Mouse (Mus musculus) granulocyte monocyte progenitor cell, adult 5-6 weeks (primary cell): Measurements from ENCODE around the gene Astn2. TPM values are rescaled to one million over a fixed set of nuclear protein-coding genes. Genes with fewer than 3 reads are reported as not detected.
A peak's percentile ranks its signal among the peaks of the same experiment; 100 is the strongest.

Experiments
- ATAC-seq: replicated peaks from 2 replicates; pipeline ENCODE4 v1.8.0; 2016; ENCODE audit warnings: mild to moderate bottlenecking, moderate TSS enrichment, inconsistent platforms; ENCODE audit not compliant: poor library complexity, severe bottlenecking
- total RNA-seq, 2 experiments: library from RNA; stranded (forward) in 1 of 2; stranded (reverse) in 1 of 2; fragments of 200-712, 200-1000 nt in 1 of 2; fragments of >200 nt in 1 of 2; fragmentation: Nextera tagmentation in 1 of 2; gene quantifications; 2 replicates each; pipeline ENCODE4 v1.2.3; 2014 to 2017

The Astn2 gene
- total RNA-seq, 2 experiments from 2014 or later: not detected

DNA sequence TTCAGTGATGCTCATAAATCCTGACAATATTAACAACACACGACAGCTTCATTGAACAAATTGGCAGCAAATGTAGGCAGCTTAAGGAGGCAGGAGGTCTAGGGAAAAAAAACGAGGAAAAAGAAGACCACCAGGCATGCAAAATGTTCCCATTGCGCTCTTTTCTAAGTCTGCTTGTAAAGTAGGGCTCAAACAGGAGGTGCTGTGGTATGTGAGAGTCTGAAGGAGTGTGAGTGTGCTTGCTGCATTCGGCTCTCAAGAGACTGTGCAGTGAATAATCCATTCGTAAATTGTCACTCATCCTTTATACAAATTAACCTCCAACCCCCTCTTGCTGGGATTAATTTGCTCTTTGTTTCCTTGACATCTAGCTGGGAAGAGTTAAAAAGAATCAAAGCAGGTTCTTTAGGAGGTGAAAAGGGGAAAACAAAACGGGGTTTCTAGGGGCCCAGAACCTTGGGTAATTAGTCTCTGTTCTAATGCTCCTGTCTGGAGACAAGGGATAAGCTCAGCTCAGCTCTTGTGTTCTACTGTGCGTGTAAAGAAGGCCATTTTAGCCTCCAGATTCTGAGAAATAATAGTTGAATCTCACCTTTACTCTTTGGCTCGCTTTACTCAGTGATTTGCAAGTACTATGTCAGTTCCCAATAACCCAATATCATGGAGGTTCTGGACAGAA, 89.5 kb downstream of the Astn2 start:
- no peak for ATAC-seq

DNA sequence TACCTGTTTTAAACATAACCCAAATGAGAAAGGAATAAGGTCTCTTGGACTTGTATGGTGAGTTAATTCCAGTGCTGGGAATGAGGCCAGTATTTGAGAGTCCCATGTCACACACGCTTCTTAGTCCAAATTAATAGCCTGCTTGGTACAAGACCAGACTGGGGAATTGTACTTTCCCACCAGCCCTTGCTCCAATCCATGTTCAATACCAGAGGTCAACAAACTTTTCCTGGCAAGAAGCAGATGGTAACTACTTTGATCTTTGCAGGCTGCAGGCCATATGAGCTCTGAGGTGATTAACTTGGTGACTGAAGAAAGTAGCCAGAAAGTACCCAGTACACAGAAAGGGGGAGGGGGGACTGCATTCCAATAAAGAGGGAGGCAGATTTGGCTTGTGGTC, 91.7 kb downstream of the Astn2 start:
- no peak for ATAC-seq

DNA sequence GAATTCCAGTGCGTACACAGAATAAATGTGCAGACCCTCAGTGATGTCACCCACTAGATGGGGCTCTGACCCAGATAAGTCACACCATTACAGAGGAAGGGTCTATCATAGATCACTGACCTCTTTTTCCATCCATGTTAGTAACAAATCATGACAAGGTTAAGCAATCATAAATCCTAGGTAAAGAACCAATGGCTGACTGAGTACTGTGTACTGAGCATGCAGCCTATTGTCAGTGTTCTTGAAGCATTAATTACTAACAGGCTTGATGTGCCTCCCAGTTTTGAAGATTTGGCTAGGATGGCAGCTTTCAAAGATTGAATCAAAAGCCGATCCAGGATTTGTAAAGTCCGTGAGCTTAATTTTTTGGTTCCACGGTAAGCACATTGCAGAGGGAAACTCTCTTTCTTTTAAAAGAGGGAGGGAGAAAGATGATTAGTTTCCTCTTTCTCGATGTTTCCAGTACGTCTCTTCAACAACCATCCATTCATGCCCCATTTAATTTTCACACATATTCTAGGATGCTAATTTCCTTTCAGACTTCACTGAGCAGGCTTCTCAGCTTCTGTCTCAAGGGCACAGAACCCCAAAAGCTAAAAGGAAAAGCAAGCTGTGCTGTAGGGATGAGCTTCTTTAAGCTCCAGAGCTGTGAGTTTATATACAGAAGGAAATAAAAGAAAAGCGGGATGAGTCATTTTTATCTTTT, 93.9 kb downstream of the Astn2 start:
- no peak for ATAC-seq

DNA sequence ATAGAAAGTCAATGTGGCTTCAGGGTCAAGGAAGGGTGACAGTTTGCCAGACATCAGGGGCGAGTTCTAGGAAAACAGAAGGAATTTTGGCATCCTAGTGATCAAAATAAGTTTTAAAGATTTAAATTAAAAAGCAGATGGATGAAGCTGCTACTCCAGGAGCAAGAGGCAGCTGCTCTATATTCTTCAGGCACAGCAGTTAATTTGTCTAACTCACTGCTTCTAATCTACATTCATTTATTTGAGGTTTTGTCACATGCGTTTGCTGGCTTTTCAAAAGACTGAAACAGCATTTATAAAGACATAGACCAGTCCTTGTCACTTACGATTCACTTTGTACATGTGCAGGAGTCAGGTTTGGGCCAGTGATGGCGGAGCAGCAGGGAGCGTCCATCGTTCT, 98.0 kb downstream of the Astn2 start:
- no peak for ATAC-seq

DNA sequence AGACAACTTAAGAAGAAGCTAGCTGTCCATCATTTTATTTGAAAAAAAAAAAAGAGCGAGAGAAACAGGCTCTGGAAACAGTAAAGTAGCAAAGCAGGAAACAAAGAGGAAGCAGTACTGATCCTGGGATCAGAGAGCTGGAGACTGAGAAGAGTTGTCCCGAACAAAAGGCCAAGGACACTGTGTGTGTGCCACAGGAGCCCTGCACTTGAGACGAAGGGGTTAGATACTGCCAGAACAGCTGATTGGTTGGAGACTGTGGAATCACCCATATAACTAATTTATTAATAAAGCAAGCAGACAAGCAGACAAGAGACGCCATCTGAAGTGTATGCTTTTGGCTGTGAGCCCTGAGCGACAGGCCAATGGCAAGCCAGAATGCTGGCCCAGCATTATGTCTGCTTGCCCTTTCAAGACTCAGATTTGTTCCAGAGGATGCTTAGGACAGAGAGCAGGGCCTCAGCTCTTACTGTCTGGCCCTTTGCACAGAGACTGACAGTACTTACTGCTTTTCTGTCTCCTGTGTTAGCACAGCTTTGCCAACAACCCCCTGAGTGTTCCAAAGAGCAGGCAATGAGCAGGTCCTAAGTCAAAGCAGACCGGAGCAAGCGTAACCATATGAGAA, 101.6 kb downstream of the Astn2 start:
- ATAC-seq: no peak

DNA sequence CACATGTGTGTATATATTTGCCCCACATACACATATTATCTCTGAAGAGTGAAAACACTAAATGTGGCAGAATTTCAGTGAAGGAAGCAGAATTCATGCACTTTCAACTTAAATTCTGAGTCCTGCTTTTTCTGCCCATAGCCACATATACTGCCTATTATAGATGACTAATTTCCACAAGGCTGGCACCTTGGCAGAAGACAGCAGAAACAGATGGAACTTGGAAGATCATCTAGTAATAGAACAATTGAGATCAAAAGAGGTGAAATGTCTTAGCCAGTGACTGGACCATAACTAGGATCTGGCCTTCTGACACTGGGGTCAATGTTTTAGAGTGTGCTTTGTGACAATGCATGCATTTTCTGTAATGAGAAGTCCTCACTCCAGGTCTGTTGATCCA, 119.4 kb downstream of the Astn2 start:
- no peak for ATAC-seq

DNA sequence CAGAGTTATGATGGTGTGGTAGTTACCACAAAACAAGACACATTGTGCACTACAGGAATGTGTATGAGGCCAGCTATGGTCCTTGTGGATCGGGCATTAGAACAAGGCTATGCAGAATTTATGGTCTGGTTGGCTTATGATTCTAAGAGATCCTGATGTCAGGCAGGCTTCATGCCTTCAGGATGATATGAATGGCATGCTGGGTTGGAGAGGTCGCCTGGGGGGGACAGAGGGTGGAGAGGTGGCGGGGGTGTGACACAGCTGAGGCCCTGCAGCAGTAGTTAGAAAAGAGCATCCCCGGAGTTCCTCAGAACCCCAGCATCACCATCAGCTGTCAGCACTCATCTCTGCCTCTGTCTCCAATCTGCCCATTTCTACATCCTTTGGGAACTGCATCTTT, 128.3 kb downstream of the Astn2 start:
- no peak for ATAC-seq

DNA sequence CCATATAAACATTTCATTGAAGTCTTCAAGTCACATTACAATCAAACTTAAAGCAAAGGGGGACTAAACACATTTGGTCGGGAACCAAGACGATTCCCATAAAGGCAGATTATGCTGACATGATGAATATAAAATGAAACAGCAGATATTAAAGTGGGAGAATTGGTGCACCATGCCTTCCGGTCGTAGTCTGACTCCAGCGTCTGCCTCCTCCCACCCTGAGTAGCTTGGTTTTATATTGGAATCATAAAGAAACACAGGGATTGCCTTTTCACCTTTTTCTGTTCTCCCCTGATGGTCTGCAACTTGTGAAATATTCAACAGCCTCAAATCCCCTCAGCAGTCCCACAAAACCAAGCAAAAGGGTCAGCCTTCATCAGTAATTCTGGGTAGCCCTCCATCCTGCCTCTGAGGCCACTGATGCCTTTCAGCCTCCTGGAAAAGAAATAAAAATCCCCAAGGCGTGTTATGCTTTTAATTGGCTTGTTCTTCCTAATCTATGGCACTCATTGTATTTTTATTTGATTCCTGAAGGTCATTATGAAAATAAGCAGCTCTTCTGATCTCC, 132.8 kb downstream of the Astn2 start:
- ATAC-seq: no peak

DNA sequence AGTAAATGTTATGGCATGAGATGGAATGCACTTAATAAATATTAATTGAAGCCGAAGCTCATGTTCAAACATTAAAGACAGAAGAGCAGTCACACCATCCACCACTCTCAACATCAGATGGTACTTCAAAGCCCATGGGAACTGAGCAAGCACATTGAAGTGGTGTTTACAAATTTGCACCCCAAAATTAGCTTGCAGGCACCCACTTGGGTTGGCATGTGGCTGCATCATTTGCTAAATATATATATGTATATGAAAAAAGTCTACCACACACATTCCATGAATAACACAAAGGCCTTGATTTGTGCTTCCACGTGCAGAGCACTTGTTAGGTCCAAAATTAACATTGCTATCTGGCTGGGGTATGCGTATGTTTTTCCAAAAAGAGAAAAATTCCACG, 140.4 kb downstream of the Astn2 start:
- ATAC-seq: no peak

DNA sequence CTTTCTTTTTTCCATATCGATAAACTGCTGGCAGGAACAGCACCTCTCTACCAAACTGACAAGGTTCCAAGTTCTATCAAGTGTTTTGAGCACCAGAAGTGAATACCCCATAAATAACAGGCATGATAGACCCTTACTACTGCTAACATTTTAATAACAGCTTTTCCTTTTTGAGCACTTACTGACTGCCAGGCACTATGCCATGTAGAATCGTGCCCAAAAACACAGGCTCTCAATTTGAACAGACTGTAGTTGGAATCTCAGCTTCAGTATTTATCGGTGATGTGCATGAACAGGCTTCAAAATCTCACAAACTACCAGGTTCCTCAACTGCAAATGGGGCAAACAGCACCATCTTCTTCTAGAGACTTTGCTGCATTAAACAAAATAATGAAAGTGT, 143.1 kb downstream of the Astn2 start:
- ATAC-seq: no peak

DNA sequence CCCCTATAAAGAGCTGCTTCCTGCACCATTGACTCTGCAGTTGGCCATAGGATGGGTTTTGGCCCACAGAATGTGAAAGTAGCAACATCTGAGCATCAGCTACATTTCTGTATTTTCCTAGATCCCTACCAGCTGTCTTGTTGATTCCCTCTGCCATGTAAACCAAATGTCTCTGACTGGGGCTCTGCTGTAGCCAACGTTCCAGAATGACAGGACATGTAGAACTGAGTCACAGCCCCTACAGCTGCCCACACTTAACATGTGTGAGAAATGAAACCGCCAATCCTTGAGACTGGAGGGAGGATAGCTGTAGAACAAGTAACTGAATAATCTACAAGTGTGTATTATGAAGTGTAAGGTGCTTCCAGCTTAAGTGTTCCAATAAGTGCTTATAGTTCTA, 145.5 kb downstream of the Astn2 start:
- ATAC-seq: no peak

DNA sequence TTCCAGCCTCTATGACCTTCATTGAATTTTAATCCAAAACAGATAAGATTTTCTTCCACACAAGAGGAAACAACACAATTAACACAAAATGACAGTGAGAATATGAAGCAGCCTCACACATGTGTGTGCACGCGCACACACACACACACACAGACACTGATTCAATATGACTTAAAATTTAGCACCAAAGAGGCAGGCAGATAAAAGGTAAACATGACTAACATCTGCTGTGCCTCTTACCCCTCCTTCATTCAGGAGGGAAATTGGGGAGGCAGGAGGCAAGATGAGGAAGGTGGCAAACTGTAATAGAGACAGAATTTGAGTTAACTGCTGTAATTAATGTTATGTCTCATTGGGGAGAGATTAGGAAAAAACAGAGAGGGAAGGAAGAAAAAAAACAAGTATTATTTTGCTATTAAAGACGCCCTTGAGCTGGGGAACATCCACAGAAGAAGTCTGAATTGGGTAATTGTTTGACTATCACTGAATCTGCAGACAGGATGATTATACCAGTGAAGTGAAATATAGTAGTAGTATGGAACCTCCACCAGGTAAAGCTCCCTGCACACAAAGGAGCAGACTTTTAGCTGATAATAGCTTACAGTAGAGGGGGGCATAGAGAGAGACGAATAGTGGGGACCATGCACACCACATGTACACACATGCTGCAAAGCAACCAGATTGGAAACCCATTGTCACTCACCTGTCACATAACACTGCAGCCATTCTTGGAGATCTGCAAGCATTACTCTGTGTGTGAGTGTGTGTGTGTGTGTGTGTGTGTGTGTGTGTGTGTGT, 149.5 kb downstream of the Astn2 start:
- ATAC-seq: no peak

DNA sequence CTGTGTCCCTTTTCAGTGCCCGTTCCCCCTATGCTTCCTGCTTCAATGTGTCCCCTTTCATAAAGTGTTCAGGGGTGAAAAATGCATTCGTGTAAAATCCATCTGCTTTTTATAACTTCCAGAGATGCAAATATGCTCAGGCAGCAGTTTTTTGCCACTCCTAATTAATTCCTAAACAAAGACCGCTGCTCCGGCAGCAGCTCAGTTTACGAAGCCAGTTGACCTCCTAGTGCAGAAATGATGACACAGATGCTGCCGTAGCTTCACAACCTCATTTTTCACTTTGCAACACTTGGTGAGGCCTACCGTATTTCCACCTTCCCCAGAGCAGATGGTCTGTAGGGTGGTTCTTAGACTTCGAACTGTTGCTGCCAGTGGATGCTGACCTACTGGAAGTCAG, 155.9 kb downstream of the Astn2 start:
- no peak for ATAC-seq

DNA sequence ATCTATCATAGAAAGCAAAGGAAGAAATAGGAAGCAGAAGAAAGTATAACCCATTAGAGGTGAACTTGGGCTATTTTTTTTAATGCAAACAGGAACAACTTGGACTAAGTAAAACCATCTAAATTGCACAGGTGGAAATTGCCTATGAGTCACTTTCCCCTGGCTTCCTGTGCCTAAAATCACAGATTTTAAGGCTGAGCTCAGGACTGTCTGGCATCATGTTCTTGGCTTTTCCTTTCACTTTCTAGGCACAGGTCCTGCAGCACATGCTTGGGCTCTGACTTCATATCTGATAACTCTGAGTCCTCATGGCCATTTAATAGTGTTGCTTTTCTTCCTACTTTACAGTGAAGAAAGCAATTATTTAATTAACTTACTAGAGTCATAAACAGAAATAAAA, 161.7 kb downstream of the Astn2 start:
- no peak for ATAC-seq

DNA sequence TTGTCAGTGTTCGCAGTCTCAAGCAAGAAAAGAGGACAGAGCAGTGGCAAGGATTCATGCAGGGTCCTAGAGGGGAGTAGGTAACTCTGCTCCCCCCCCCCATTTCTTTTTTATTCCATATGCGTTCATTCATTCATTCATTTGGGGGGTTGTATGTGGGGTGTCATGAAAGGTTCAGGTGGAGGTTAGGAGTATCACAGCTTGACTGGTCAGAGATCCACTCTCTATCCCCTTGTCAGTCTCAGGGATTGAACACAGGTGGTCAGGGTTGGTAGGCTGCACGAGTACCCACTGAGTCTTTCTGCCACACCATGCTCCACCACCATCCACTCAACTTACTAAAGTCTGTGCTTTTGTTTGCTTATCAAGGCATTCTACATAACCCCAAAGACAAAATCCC, 171.6 kb downstream of the Astn2 start:
- ATAC-seq: no peak

DNA sequence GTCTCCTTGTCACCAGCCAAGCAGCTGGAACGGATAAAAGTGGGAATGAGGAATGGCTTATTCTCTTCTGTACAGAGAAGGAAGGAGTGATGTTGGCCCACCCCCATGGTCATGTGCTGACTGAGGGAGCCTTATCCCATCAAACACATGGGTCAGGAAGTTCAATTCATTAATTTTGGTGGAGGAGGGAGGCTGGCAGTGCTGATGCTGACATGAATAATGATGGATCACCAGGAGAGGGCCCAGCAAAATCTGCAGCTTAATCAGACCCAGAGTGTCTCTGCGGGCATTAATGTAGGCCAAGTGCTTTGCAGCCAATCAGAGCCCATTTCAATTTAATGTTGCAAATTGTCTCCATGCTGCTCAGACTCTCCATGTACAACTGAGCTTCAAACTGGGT, 172.1 kb downstream of the Astn2 start:
- no peak for ATAC-seq

DNA sequence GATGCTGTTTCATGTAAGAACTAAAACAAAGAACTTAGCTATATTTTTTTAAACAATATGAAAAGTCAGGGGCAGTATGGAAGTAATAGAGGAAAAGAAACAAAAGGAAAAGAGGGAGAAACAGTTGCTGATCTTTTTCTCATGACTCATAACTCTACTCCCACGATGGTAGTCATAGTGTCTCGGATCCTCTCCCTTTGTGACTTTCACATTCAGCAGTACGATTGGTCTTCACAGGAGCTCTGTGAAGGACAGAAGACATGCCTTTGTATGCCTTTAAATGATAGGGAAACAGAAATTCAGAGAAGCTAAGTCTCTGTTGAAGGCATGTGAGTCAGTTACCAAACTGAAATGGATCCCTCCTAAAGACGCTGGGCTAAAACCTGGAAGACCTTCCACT, 173.7 kb downstream of the Astn2 start:
- ATAC-seq: no peak

DNA sequence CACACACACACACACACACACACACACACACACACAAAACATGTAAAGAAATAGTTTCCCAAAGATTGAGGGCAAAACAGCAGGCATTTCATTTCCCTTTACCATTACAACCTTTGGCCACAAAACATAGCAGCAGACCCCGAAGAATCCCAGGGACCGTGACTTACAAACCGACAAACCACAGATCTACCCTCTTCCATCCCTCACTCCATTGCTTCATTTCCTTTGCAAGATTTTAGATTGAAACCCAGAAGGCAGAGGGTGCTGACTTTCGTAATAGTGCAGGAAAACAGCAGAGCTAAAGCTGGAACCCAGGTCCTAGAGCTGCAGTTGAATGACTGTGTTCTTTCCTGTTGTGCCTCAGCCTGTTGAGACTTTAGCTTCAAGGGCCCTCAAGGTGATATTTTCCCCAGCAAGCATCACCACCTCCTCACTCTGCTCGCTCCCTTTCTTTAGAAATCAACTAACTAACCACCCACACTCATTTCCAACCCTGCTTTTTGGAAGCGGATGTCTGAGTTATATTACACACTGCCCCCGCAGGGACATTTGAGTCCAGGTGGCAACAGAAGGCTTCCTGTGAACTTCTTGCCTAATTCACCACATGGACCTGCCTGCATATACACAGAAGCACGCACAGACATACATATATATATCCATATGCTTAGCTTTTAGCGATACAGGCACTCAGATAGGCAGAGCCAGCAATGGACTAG, 181.7 kb downstream of the Astn2 start:
- ATAC-seq: peak; percentile 96

DNA sequence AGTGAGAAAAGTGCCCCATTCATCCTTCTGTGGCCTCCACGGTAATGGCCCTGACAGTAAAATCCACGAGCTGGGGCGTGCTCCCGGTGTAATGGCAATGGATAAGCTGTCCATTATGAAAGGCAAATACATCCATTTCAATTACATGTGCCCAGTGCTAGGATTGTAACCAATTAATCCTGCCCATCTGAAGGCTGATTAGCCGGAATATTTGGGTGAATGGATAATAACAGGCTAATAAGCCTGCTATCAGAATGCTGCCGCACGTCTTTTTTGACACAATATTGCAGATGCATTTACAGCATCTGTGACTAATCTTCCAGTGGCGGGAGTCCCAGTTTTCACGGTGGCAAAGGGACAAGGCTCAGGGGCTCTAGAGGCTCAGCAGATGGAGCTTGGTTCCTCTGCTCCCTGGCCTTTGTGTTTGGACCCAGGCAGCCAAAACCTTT, 189.2 kb downstream of the Astn2 start:
- no peak for ATAC-seq

DNA sequence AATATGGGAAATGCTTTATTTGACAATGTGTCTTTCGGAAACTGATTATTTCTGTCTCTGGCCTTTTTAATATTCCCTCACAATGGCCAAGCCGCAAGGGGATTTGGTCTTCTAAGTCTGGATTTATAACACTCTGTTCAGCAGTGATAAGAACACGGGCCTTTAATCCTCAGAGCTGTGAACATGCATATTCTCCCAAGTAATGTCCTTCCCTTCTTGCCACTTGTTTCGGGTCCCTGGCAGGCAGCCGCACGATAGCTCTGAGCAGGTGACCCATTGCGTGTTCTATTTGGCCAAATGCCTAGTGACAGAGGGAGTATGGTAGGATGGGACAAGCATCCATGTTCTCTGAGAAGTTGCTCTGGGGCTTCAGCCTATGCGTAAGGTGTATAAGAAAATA, 214.8 kb downstream of the Astn2 start:
- no peak for ATAC-seq
